Mouse (Mus musculus): ENCODE results near the gene Zfp978.

Gene Zfp978

DNA sequence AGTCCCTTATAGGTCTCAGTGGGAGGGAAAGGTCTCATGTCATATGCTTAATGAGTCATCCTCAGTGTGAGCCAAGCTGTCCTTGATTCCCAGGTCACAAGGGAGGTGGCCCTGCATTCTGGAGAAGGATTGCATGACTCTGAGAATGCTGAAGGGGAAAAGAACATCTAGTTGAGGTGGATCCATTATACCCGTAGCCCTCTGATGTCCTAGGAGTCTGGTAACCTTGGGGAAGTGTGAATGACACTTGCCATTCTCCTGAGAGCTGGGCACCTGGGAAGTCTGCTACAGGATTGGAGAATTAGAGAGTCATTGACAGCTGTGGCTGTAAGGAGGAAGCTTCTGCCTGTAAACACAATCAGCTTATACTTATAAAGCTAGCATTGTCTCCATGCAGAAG lies 55.3 kb downstream of the Zfp978 start:
- 74% methylated on average over 1 of the region's 1 CpGs for WGBS

- WGBS = 56% methylated on average over 8 of the region's 8 CpGs
Measured at GRCm38 (mm10) chr4:147417157-147417778, 56.2 kb downstream of the Zfp978 start.

DNA sequence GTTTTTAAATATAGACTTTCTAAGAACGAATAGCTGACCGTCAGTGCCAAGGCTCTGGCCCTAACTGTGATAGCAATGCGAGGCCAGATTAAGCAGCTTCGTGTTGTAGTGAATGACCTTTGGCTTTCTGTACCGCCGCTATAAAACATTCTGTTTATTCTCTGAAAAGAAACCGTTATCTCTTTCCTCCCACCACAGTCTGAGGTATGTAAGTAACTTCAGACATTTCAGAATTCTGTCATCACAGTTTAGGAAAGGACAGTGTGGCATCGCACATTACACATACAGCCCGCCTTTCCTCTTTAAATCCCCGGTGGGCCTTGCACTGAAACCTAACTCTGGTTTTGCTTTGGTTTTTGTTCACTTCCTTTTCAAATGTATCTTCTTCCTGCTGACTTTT lies 56.8 kb downstream of the Zfp978 start:
- WGBS = 64% methylated on average over 10 of the region's 10 CpGs

GRCm38 (mm10) chr4:147418333-147418732 lies 57.2 kb downstream of the Zfp978 start:
- WGBS = 55% methylated on average over 7 of the region's 7 CpGs

DNA sequence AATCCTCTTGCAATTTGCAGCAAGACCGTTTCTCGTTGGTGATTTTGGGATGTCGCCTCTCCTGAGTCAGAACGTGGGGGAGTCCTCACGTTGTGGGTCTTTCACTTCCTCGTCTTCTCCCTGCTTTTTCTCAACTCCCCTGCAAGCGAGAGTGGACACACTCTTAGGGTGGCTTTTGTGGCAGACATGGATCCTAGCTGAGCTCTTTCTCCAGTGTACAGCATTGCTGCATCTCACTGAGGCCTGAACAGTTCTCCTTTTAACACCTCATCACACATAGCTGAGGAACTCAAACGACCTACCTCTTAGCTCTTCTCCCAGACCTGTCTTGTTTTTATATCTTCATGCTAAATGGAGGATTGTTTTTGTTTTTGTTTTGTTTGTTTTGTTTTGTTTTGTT lies 58.1 kb downstream of the Zfp978 start:
- 82% methylated on average over 8 of the region's 8 CpGs for WGBS

- WGBS = 82% methylated on average over 5 of the region's 5 CpGs
Measured at GRCm38 (mm10) chr4:147419756-147420590, 58.9 kb downstream of the Zfp978 start.

GRCm38 (mm10) chr4:147420794-147421193 lies 59.7 kb downstream of the Zfp978 start:
- 69% methylated on average over 3 of the region's 3 CpGs for WGBS

DNA sequence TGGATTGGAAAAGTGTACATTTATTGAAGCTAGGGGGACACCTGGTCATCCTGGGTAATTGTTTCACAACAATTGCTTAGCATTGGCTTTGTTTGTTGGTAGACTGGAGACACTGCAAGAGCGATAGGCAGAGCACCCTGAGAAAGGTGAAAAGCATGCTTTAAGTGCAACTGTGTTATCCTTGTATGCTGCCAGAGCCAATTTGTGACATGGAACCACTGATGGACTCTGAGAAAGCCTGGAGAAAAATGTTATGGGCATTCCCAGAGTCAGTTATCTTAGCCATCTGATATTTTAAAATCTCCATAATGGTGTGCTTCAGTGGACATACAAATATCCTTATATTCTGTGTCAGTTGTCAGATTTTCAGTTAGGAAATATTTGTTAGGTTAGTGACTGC lies 60.2 kb downstream of the Zfp978 start:
- 26% methylated on average over 1 of the region's 1 CpGs for WGBS

- WGBS = 49% methylated on average over 3 of the region's 3 CpGs
Measured at GRCm38 (mm10) chr4:147423140-147423539, 62.0 kb downstream of the Zfp978 start.

GRCm38 (mm10) chr4:147423641-147424298 lies 62.7 kb downstream of the Zfp978 start:
- WGBS = 58% methylated on average over 4 of the region's 4 CpGs

DNA sequence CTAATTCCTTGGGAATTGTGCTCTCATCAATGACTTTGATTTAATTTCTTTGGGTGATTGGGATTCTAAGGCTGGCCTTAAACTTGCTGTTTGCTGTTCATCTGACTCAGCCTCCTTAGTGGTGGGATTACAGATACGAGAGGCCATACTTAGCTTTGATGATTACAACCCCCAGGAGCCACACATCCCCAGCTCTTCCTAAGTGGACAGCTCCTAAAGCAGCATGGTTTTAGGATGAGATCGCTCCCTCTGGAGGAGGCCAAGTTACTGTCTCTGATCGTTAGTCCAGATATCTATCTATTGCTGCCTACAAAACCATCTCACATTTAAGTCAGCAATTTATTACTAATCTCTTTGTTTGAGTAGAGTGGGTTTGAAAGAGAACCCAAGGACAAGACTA lies 63.3 kb downstream of the Zfp978 start:
- 51% methylated on average over 3 of the region's 3 CpGs for WGBS

GRCm38 (mm10) chr4:147425615-147426347 lies 64.7 kb downstream of the Zfp978 start:
- 53% methylated on average over 5 of the region's 5 CpGs for WGBS

- 72% methylated on average over 3 of the region's 3 CpGs for WGBS
Measured at GRCm38 (mm10) chr4:147431696-147432442, 70.8 kb downstream of the Zfp978 start.

DNA sequence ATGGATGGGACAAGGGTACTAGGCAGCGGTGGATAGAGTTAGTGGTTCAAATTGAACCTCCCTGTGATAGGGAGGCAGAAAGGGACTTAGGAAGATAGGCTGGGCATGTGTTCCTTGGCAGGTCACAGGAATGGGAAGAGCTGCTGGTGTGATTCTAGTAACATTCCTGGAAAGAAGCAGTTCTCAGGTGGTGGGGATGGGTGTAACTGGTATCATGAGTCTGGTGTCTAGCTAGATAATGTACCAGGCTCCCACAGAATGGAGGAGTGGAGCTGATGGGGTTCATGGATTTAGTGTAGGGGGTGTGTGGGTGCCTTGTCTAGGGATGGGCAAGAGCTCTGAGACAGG lies 71.3 kb downstream of the Zfp978 start:
- WGBS = 90% methylated on average over 1 of the region's 1 CpGs

DNA sequence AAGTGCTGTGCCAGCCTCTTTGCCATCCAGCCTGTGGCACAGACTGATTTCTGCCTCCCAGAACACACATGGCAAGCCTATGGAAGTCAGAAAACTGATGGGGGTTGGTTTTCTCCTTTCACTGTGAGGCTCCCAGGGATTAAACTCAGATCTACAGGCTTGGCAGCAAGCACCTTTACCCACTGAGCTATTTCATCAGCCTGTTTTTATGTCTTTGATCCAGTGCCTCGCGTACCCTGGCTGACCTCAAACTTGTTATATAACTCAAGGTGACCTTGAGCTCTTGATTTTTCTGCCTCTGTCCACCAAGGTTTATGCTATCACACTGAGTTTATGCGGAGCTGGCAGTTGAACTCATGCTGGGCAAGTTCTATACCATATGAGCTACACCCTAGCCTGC lies 71.9 kb downstream of the Zfp978 start:
- 43% methylated on average over 3 of the region's 3 CpGs for WGBS

DNA sequence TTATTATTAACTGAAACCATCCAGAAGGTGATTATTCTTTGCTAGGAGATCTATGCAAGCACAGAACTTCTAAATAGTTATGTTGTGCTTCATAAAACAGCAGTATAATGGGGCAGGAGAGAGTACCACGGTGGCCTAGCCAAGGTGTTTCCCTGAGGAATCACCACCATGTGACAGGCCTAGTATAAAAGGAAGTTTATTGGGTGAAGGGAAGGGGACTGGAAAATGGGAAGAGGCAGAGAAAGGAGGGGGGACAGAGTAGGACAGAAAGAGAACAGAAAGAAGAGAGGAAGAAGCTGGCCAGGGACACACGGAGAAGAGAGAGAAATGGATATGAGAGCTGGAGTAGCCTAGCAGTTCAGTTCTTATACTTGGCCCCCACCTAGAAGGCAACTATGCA lies 72.8 kb downstream of the Zfp978 start:
- WGBS = 47% methylated on average over 2 of the region's 2 CpGs
